Comparison of ENCODE assay signal across 12 mouse cellular contexts in the genomic region with DNA sequence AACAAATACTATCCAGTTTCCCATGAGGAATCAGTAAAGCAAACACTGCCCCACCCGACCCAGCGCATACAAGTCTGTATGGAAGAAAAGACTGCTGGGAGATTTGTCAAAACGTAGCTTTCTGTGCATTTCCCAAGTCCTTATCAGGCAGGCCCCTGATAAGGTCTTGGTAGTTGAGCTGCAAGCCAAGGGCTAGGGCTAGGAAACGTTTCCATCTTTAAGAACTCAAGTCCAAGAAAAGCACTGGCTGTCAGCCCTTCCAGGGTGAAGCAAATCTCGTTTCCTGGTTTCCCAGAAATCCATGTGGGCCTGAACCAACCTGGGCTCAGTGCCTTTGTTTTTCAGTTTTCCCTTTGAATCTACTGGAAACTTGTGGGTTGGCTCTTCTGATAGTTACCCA.
DNase-seq lines count a peak whose midpoint lies in the region; ATAC-seq and TF ChIP-seq lines count a peak whose summit lies in the region.
"Had no signal": no experiment of that assay in that cellular context is flagged by ENCODE, and none has a peak within 500 bp of the region (broad histone marks: within the 10 kb centered on the region; RNA-seq: fewer than 3 reads in every experiment).

No protein-coding gene starts in this region.

- TF ChIP-seq CTCF in liver, adult 2 months (IDR thresholded peaks at IDR 0.05; ENCODE audit: low read depth, low read length), result no peak
- no peak for TF ChIP-seq CTCF in liver, postnatal 0 days (IDR thresholded peaks at IDR 0.05; ENCODE audit: low read depth)

- no peak overlapping the region for H3K4me3 ChIP-seq in liver, adult 2 months (ENCODE audit: insufficient read depth, low read depth, low read length)
- H3K4me3 ChIP-seq in liver, postnatal 0 days (ENCODE audit: low read depth, low read length), result no peak overlapping the region
- H3K4me3 ChIP-seq in heart, embryonic 12.5 days, result no peak overlapping the region
- H3K4me3 ChIP-seq: erythroblast, embryonic 14.5 days; midbrain, embryonic 15.5 days had no signal

- no peaks in the 10 kb centered on the region for H3K27me3 ChIP-seq in liver, adult 2 months (ENCODE audit: control insufficient read depth, insufficient read depth, low read length)
- no peaks in the 10 kb centered on the region for H3K27me3 ChIP-seq in liver, postnatal 0 days (ENCODE audit: insufficient read depth, low read length)
- no peaks in the 10 kb centered on the region for H3K27me3 ChIP-seq in heart, embryonic 12.5 days (replicated peaks)
- H3K27me3 ChIP-seq: midbrain, embryonic 15.5 days had no signal

- H3K36me3 ChIP-seq in liver, adult 2 months (ENCODE audit: control insufficient read depth, insufficient read depth, low read length), result no peaks in the 10 kb centered on the region
- no peaks in the 10 kb centered on the region for H3K36me3 ChIP-seq in liver, postnatal 0 days (replicated peaks; ENCODE audit: insufficient read depth, low read length)
- no peaks in the 10 kb centered on the region for H3K36me3 ChIP-seq in heart, embryonic 12.5 days
- H3K36me3 ChIP-seq: midbrain, embryonic 15.5 days had no signal

- no peak overlapping the region for H3K9ac ChIP-seq in liver, adult 2 months (ENCODE audit: low read depth, low read length)
- no peak overlapping the region for H3K9ac ChIP-seq in liver, postnatal 0 days (replicated peaks)
- H3K9ac ChIP-seq in heart, embryonic 12.5 days, result no peak overlapping the region
- H3K9ac ChIP-seq: midbrain, embryonic 15.5 days had no signal

- H3K9me3 ChIP-seq in liver, postnatal 0 days (ENCODE audit: low read length), result no peaks in the 10 kb centered on the region
- no peaks in the 10 kb centered on the region for H3K9me3 ChIP-seq in heart, embryonic 12.5 days (replicated peaks)
- H3K9me3 ChIP-seq: midbrain, embryonic 15.5 days had no signal

- no peaks in the 10 kb centered on the region for H3K79me2 ChIP-seq in liver, adult 2 months (ENCODE audit: control insufficient read depth, insufficient read depth, low read length)

- H3K27ac ChIP-seq in liver, adult 2 months (replicated peaks; ENCODE audit: insufficient read depth, low read depth, low read length), result no peak overlapping the region
- H3K27ac ChIP-seq in liver, postnatal 0 days (ENCODE audit: low read depth), result no peak overlapping the region
- H3K27ac ChIP-seq in heart, embryonic 12.5 days (ENCODE audit: poor library complexity, severe bottlenecking), result peak overlapping the region; percentile 89
- H3K27ac ChIP-seq: macrophage; midbrain, embryonic 15.5 days had no signal

- 15% methylated on average over 5 of the region's 5 CpGs for WGBS in liver, adult 2 months
- WGBS in liver, postnatal 0 days (ENCODE audit: insufficient replicate concordance), result 31% methylated on average over 5 of the region's 5 CpGs
- WGBS in heart, embryonic 12.5 days, result 11% methylated on average over 5 of the region's 5 CpGs

- H3K4me1 ChIP-seq in liver, adult 2 months (ENCODE audit: control insufficient read depth, insufficient read depth, low read length), result peaks cover 2% of the 10 kb centered on the region; the same call in 1 of the 2 replicates
- H3K4me1 ChIP-seq in liver, postnatal 0 days (ENCODE audit: insufficient read depth), result peaks cover 9% of the 10 kb centered on the region; the same call in 1 of the 2 replicates
- H3K4me1 ChIP-seq in heart, embryonic 12.5 days (replicated peaks), result peaks cover 62% of the 10 kb centered on the region
- H3K4me1 ChIP-seq: midbrain, embryonic 15.5 days had no signal

- H3K4me2 ChIP-seq in liver, postnatal 0 days (ENCODE audit: low read depth, low read length), result no peak overlapping the region
- no peak overlapping the region for H3K4me2 ChIP-seq in heart, embryonic 12.5 days
- H3K4me2 ChIP-seq: midbrain, embryonic 15.5 days had no signal

- DNase-seq in liver, adult 2 months (ENCODE audit: extremely low read depth, low read depth, low spot score), result peak; percentile 10
- DNase-seq in liver, postnatal 0 days, result no peak
- DNase-seq in fibroblast of lung, adult 2 months (ENCODE audit: low read depth), result peak; percentile 23
- DNase-seq in heart, postnatal 4 days, result peak; percentile 57
- DNase-seq in ovary, postnatal 36 days (ENCODE audit: low spot score), result no peak
- no peak for DNase-seq in cerebellum, adult 11 months
- DNase-seq: cerebellum, adult 18-20 months had no signal

- no peak for ATAC-seq in liver, postnatal 0 days
- peak; percentile 83 for ATAC-seq in heart, embryonic 12.5 days (ENCODE audit: insufficient number of reproducible peaks, low FRiP score)
- ATAC-seq in erythroblast, adult 5-6 weeks (replicated peaks; ENCODE audit: low FRiP score, poor library complexity, severe bottlenecking), result no peak
- ATAC-seq: midbrain, embryonic 15.5 days had no signal

- no peak for TF ChIP-seq POLR2A in liver, adult 2 months (IDR thresholded peaks at IDR 0.05; ENCODE audit: extremely low read depth, insufficient read depth, low read length)

- TF ChIP-seq EP300 in liver, postnatal 0 days (IDR thresholded peaks at IDR 0.05; ENCODE audit: low read depth), result no peak

Comparison
In these comparisons a context has a peak if more than half of its experiments do, and no peak if none do; other contexts are left out.
1. DNase-seq: peak in liver, adult 2 months (single experiment), fibroblast of lung, adult 2 months (single experiment) and heart, postnatal 4 days (single experiment); none in liver, postnatal 0 days (single experiment), ovary, postnatal 36 days (single experiment) and cerebellum, adult 11 months (single experiment).